Mouse (Mus musculus) cortical plate, adult 2 months (tissue): ENCODE measurements at regions not wholly inside any gene's neighbourhood (a gene's known extent, or its start where the extent isn't known, plus 50 kb on each side); places are given as distances from the start of the nearest gene placed in this dataset.

Experiments
- CTCF ChIP-seq: fragments of 200-500 bp; IDR thresholded peaks from 2 replicates; pipeline ENCODE4 v1.5.1; 2011; ENCODE audit warnings: mild to moderate bottlenecking, control low read depth, low read length; ENCODE audit not compliant: insufficient read depth; ENCODE audit errors: extremely low read depth
- POLR2A ChIP-seq: fragments of 200-500 bp; IDR thresholded peaks from 2 replicates; pipeline ENCODE4 v1.6.1; 2011; ENCODE audit warnings: mild to moderate bottlenecking, low read length, control low read depth; ENCODE audit not compliant: insufficient read depth; ENCODE audit errors: extremely low read depth

GRCm38 (mm10) chr4:22914886-22915285, 426.7 kb upstream of the Pou3f2 start:
- TF ChIP-seq CTCF (no peak), POLR2A (no peak)
